22 mouse cellular contexts compared by ENCODE assay signal in the genomic region with DNA sequence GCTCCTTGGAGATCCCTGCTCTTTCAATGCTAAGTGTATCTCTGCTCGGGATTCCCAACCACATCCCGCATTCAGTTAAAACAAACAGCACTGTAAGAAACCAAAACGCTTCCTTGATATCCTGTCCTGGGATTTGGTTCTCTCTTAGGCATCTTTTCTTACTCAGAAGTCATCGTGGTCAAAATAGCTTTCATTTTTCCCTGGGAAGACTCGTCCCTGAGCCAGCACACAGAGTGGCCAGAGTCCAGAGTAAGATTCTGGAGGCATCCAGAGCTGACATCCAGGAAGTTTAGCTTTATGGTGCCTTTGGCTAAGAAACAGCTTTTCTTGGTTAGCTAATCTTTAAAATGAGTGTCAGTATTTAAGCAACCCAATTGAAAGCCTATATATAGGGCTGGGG. TPM values are rescaled to one million over a fixed set of nuclear protein-coding genes. Genes with fewer than 3 reads are reported as not detected.
DNase-seq lines count a peak whose midpoint lies in the region; ATAC-seq and TF ChIP-seq lines count a peak whose summit lies in the region.
"Had no signal": no experiment of that assay in that cellular context is flagged by ENCODE, and none has a peak within 500 bp of the region (broad histone marks: within the 10 kb centered on the region; RNA-seq: fewer than 3 reads in every experiment).

No protein-coding gene starts in this region.

- no peak for ATAC-seq in embryonic facial prominence, embryonic 14.5 days (ENCODE audit: low read depth)
- no peak for ATAC-seq in intestine, postnatal 0 days
- ATAC-seq in intestine, embryonic 16.5 days, result no peak
- ATAC-seq in midbrain, embryonic 13.5 days, result no peak
- ATAC-seq in midbrain, embryonic 14.5 days (ENCODE audit: low FRiP score, low TSS enrichment), result no peak
- ATAC-seq: forebrain, embryonic 15.5 days; hindbrain, postnatal 0 days had no signal

- no peak overlapping the region for H3K4me2 ChIP-seq in embryonic facial prominence, embryonic 14.5 days (ENCODE audit: low read depth, low read length)
- H3K4me2 ChIP-seq in intestine, postnatal 0 days (replicated peaks; ENCODE audit: low read depth), result peak overlapping the region; percentile 4; the same call in 1 of the 2 replicates
- no peak overlapping the region for H3K4me2 ChIP-seq in intestine, embryonic 16.5 days (ENCODE audit: low read depth, low read length)
- no peak overlapping the region for H3K4me2 ChIP-seq in midbrain, embryonic 13.5 days (replicated peaks)
- no peak overlapping the region for H3K4me2 ChIP-seq in midbrain, embryonic 14.5 days (ENCODE audit: low read length)
- H3K4me2 ChIP-seq: forebrain, embryonic 15.5 days; heart, embryonic 13.5 days; hindbrain, embryonic 13.5 days had no signal

- H3K4me3 ChIP-seq in embryonic facial prominence, embryonic 14.5 days (ENCODE audit: low read depth, low read length), result no peak overlapping the region
- no peak overlapping the region for H3K4me3 ChIP-seq in embryonic facial prominence, embryonic 10.5 days
- no peak overlapping the region for H3K4me3 ChIP-seq in intestine, postnatal 0 days (ENCODE audit: low read depth, low read length)
- H3K4me3 ChIP-seq in intestine, embryonic 16.5 days (ENCODE audit: low read length), result no peak overlapping the region
- no peak overlapping the region for H3K4me3 ChIP-seq in midbrain, embryonic 13.5 days (replicated peaks)
- no peak overlapping the region for H3K4me3 ChIP-seq in midbrain, embryonic 14.5 days (replicated peaks; ENCODE audit: low read depth, low read length)
- H3K4me3 ChIP-seq: forebrain, embryonic 15.5 days; heart, embryonic 13.5 days; hindbrain, embryonic 13.5 days had no signal

- DNase-seq in embryonic facial prominence, embryonic 14.5 days (ENCODE audit: low spot score), result peak; percentile 12
- no peak for DNase-seq in embryonic facial prominence, embryonic 10.5 days (ENCODE audit: low spot score)
- no peak for DNase-seq in midbrain, embryonic 14.5 days
- peak; percentile 3 for DNase-seq in NIH3T3 (ENCODE audit: low read depth)
- DNase-seq: adrenal gland, adult 2 months; adrenal gland, postnatal 25 days; cerebellum, adult 18-20 months; cerebellum, postnatal 10 days; gastrocnemius, postnatal 14 days; heart, postnatal 10 days had no signal

- no peaks in the 10 kb centered on the region for H3K4me1 ChIP-seq in embryonic facial prominence, embryonic 14.5 days (ENCODE audit: control insufficient read depth, insufficient read depth, low read length)
- peaks cover 8% of the 10 kb centered on the region for H3K4me1 ChIP-seq in embryonic facial prominence, embryonic 10.5 days
- no peaks in the 10 kb centered on the region for H3K4me1 ChIP-seq in intestine, postnatal 0 days (replicated peaks; ENCODE audit: control insufficient read depth, insufficient read depth, low read length)
- H3K4me1 ChIP-seq in intestine, embryonic 16.5 days (ENCODE audit: control insufficient read depth, insufficient read depth, low read length), result no peaks in the 10 kb centered on the region
- H3K4me1 ChIP-seq in midbrain, embryonic 13.5 days (replicated peaks), result peaks cover 7% of the 10 kb centered on the region
- no peaks in the 10 kb centered on the region for H3K4me1 ChIP-seq in midbrain, embryonic 14.5 days (ENCODE audit: control insufficient read depth, insufficient read depth, low read length)
- H3K4me1 ChIP-seq: heart, embryonic 13.5 days had no signal

- no peaks in the 10 kb centered on the region for H3K36me3 ChIP-seq in embryonic facial prominence, embryonic 14.5 days (ENCODE audit: control insufficient read depth, insufficient read depth, low read length)
- H3K36me3 ChIP-seq in embryonic facial prominence, embryonic 10.5 days (replicated peaks), result no peaks in the 10 kb centered on the region
- H3K36me3 ChIP-seq in intestine, postnatal 0 days (ENCODE audit: control insufficient read depth, insufficient read depth), result no peaks in the 10 kb centered on the region
- H3K36me3 ChIP-seq in intestine, embryonic 16.5 days (ENCODE audit: control insufficient read depth, insufficient read depth, low read length), result no peaks in the 10 kb centered on the region
- H3K36me3 ChIP-seq in midbrain, embryonic 13.5 days, result no peaks in the 10 kb centered on the region
- no peaks in the 10 kb centered on the region for H3K36me3 ChIP-seq in midbrain, embryonic 14.5 days (ENCODE audit: control insufficient read depth, insufficient read depth, low read length)
- H3K36me3 ChIP-seq: forebrain, embryonic 15.5 days; heart, embryonic 13.5 days; hindbrain, embryonic 13.5 days had no signal

- TF ChIP-seq CTCF in intestine, postnatal 0 days (IDR thresholded peaks at IDR 0.05; ENCODE audit: low read depth), result no peak

- no peaks in the 10 kb centered on the region for H3K27me3 ChIP-seq in embryonic facial prominence, embryonic 14.5 days (replicated peaks; ENCODE audit: control insufficient read depth, insufficient read depth, low read length)
- H3K27me3 ChIP-seq in embryonic facial prominence, embryonic 10.5 days (replicated peaks; ENCODE audit: low read depth, poor library complexity, severe bottlenecking), result no peaks in the 10 kb centered on the region
- no peaks in the 10 kb centered on the region for H3K27me3 ChIP-seq in intestine, postnatal 0 days (replicated peaks; ENCODE audit: control insufficient read depth, insufficient read depth, low read length)
- no peaks in the 10 kb centered on the region for H3K27me3 ChIP-seq in intestine, embryonic 16.5 days (replicated peaks; ENCODE audit: control insufficient read depth, insufficient read depth, low read length)
- H3K27me3 ChIP-seq in midbrain, embryonic 13.5 days, result no peaks in the 10 kb centered on the region
- no peaks in the 10 kb centered on the region for H3K27me3 ChIP-seq in midbrain, embryonic 14.5 days (ENCODE audit: control insufficient read depth, insufficient read depth, low read length)
- H3K27me3 ChIP-seq: forebrain, embryonic 15.5 days; heart, embryonic 13.5 days; hindbrain, embryonic 13.5 days had no signal

- H3K9ac ChIP-seq in embryonic facial prominence, embryonic 14.5 days (ENCODE audit: low read depth, low read length), result no peak overlapping the region
- H3K9ac ChIP-seq in intestine, postnatal 0 days (ENCODE audit: low read depth, low read length), result no peak overlapping the region
- H3K9ac ChIP-seq in intestine, embryonic 16.5 days (ENCODE audit: low read depth, low read length), result no peak overlapping the region
- no peak overlapping the region for H3K9ac ChIP-seq in midbrain, embryonic 13.5 days (replicated peaks)
- no peak overlapping the region for H3K9ac ChIP-seq in midbrain, embryonic 14.5 days (replicated peaks; ENCODE audit: low read length)
- H3K9ac ChIP-seq: forebrain, embryonic 15.5 days; heart, embryonic 13.5 days; hindbrain, embryonic 13.5 days had no signal

- WGBS in embryonic facial prominence, embryonic 14.5 days, result 48% methylated on average over 5 of the region's 5 CpGs
- WGBS in embryonic facial prominence, embryonic 10.5 days, result 79% methylated on average over 5 of the region's 5 CpGs
- 31% methylated on average over 5 of the region's 5 CpGs for WGBS in intestine, postnatal 0 days
- 37% methylated on average over 5 of the region's 5 CpGs for WGBS in intestine, embryonic 16.5 days
- WGBS in midbrain, embryonic 13.5 days, result 65% methylated on average over 5 of the region's 5 CpGs
- 76% methylated on average over 5 of the region's 5 CpGs for WGBS in midbrain, embryonic 14.5 days

- H3K27ac ChIP-seq in embryonic facial prominence, embryonic 14.5 days (replicated peaks; ENCODE audit: low read depth, low read length), result no peak overlapping the region
- no peak overlapping the region for H3K27ac ChIP-seq in embryonic facial prominence, embryonic 10.5 days (replicated peaks)
- no peak overlapping the region for H3K27ac ChIP-seq in intestine, postnatal 0 days (ENCODE audit: low read depth, low read length)
- no peak overlapping the region for H3K27ac ChIP-seq in intestine, embryonic 16.5 days (ENCODE audit: low read length)
- H3K27ac ChIP-seq in midbrain, embryonic 13.5 days, result peak overlapping the region; percentile 47; the same call in 1 of the 2 replicates
- H3K27ac ChIP-seq in midbrain, embryonic 14.5 days (replicated peaks; ENCODE audit: low read depth, low read length), result no peak overlapping the region; the same call in 1 of the 2 replicates
- H3K27ac ChIP-seq: forebrain, embryonic 15.5 days; heart, embryonic 13.5 days; hindbrain, embryonic 13.5 days; hindbrain, postnatal 0 days had no signal

- no peaks in the 10 kb centered on the region for H3K9me3 ChIP-seq in embryonic facial prominence, embryonic 14.5 days (ENCODE audit: control insufficient read depth, low read length)
- H3K9me3 ChIP-seq in embryonic facial prominence, embryonic 10.5 days, result no peaks in the 10 kb centered on the region
- no peaks in the 10 kb centered on the region for H3K9me3 ChIP-seq in intestine, postnatal 0 days (ENCODE audit: control insufficient read depth)
- no peaks in the 10 kb centered on the region for H3K9me3 ChIP-seq in intestine, embryonic 16.5 days (ENCODE audit: control insufficient read depth, low read length)
- no peaks in the 10 kb centered on the region for H3K9me3 ChIP-seq in midbrain, embryonic 13.5 days
- no peaks in the 10 kb centered on the region for H3K9me3 ChIP-seq in midbrain, embryonic 14.5 days (ENCODE audit: control insufficient read depth, low read length)
- H3K9me3 ChIP-seq: forebrain, embryonic 15.5 days; heart, embryonic 13.5 days; hindbrain, embryonic 13.5 days had no signal

RNA-seq across cellular contexts. Expression of a gene that starts 18.7 kb away (rescaled TPM):
- 0.32 and 0.38 TPM in 2 replicates for polyA plus RNA-seq in embryonic facial prominence, embryonic 14.5 days (2014; fragmentation: Nextera tagmentation; extraction: Ambion mirVana)
- 0.14 and 0.31 TPM in 2 replicates for polyA plus RNA-seq in embryonic facial prominence, embryonic 10.5 days (2016; fragmentation: Nextera tagmentation; extraction: Ambion mirVana)
- 7.1 and 9.0 TPM in 2 replicates for polyA plus RNA-seq in intestine, postnatal 0 days (2015; fragmentation: Nextera tagmentation; extraction: Ambion mirVana)
- 7.5 and 7.9 TPM in 2 replicates for polyA plus RNA-seq in intestine, embryonic 16.5 days (2015; fragmentation: Nextera tagmentation; extraction: Ambion mirVana)
- polyA plus RNA-seq in midbrain, embryonic 13.5 days (2015; fragmentation: Nextera tagmentation; extraction: Ambion mirVana), result 1.2 and 1.6 TPM in 2 replicates
- polyA plus RNA-seq in midbrain, embryonic 14.5 days (2014; fragmentation: Nextera tagmentation; extraction: Ambion mirVana), result 1.9 and 2.7 TPM in 2 replicates
- polyA plus RNA-seq: C2C12; gonadal fat pad, adult 2 months; heart, embryonic 13.5 days had no signal

RNA-seq across cellular contexts. Expression of a gene that starts 38.0 kb away (rescaled TPM):
- polyA plus RNA-seq in embryonic facial prominence, embryonic 14.5 days (2014; fragmentation: Nextera tagmentation; extraction: Ambion mirVana), result not detected in 2 replicates
- polyA plus RNA-seq in embryonic facial prominence, embryonic 10.5 days (2016; fragmentation: Nextera tagmentation; extraction: Ambion mirVana), result not detected in 2 replicates
- polyA plus RNA-seq in intestine, postnatal 0 days (2015; fragmentation: Nextera tagmentation; extraction: Ambion mirVana), result not detected in 2 replicates
- polyA plus RNA-seq in intestine, embryonic 16.5 days (2015; fragmentation: Nextera tagmentation; extraction: Ambion mirVana), result not detected in 2 replicates
- not detected in 2 replicates for polyA plus RNA-seq in midbrain, embryonic 13.5 days (2015; fragmentation: Nextera tagmentation; extraction: Ambion mirVana)
- polyA plus RNA-seq in midbrain, embryonic 14.5 days (2014; fragmentation: Nextera tagmentation; extraction: Ambion mirVana), result not detected in 2 replicates
- polyA plus RNA-seq: adrenal gland, adult 2 months; C2C12; embryonic facial prominence, embryonic 11.5 days; forebrain, embryonic 11.5 days; forebrain, embryonic 15.5 days; frontal cortex, adult 2 months; gonadal fat pad, adult 2 months; heart, embryonic 13.5 days; hindbrain, embryonic 13.5 days; hindbrain, postnatal 0 days had no signal

RNA-seq across cellular contexts. Expression of a gene that starts 38.3 kb away (rescaled TPM):
- not detected in 2 replicates for polyA plus RNA-seq in embryonic facial prominence, embryonic 14.5 days (2014; fragmentation: Nextera tagmentation; extraction: Ambion mirVana)
- polyA plus RNA-seq in embryonic facial prominence, embryonic 10.5 days (2016; fragmentation: Nextera tagmentation; extraction: Ambion mirVana), result not detected in 2 replicates
- not detected in 2 replicates for polyA plus RNA-seq in intestine, postnatal 0 days (2015; fragmentation: Nextera tagmentation; extraction: Ambion mirVana)
- polyA plus RNA-seq in intestine, embryonic 16.5 days (2015; fragmentation: Nextera tagmentation; extraction: Ambion mirVana), result not detected in 2 replicates
- polyA plus RNA-seq in midbrain, embryonic 13.5 days (2015; fragmentation: Nextera tagmentation; extraction: Ambion mirVana), result not detected in 2 replicates
- polyA plus RNA-seq in midbrain, embryonic 14.5 days (2014; fragmentation: Nextera tagmentation; extraction: Ambion mirVana), result not detected in 2 replicates
- polyA plus RNA-seq: adrenal gland, adult 2 months; C2C12; embryonic facial prominence, embryonic 11.5 days; forebrain, embryonic 11.5 days; forebrain, embryonic 15.5 days; frontal cortex, adult 2 months; gonadal fat pad, adult 2 months; heart, embryonic 13.5 days; hindbrain, embryonic 13.5 days; hindbrain, postnatal 0 days had no signal

RNA-seq across cellular contexts. Expression of a gene that starts 57.5 kb away (rescaled TPM):
- polyA plus RNA-seq in embryonic facial prominence, embryonic 14.5 days (2014; fragmentation: Nextera tagmentation; extraction: Ambion mirVana), result 0.10 TPM in 1 of 2 replicates, not detected in the other
- not detected in 2 replicates for polyA plus RNA-seq in embryonic facial prominence, embryonic 10.5 days (2016; fragmentation: Nextera tagmentation; extraction: Ambion mirVana)
- polyA plus RNA-seq in intestine, postnatal 0 days (2015; fragmentation: Nextera tagmentation; extraction: Ambion mirVana), result 31.3 and 39.0 TPM in 2 replicates
- 24.8 and 31.7 TPM in 2 replicates for polyA plus RNA-seq in intestine, embryonic 16.5 days (2015; fragmentation: Nextera tagmentation; extraction: Ambion mirVana)
- not detected in 2 replicates for polyA plus RNA-seq in midbrain, embryonic 13.5 days (2015; fragmentation: Nextera tagmentation; extraction: Ambion mirVana)
- polyA plus RNA-seq in midbrain, embryonic 14.5 days (2014; fragmentation: Nextera tagmentation; extraction: Ambion mirVana), result not detected in 2 replicates
- polyA plus RNA-seq: C2C12; embryonic facial prominence, embryonic 11.5 days; forebrain, embryonic 11.5 days; forebrain, embryonic 15.5 days; frontal cortex, adult 2 months; heart, embryonic 13.5 days; hindbrain, postnatal 0 days had no signal

Comparison
In these comparisons a context has a peak if more than half of its experiments do, and no peak if none do; other contexts are left out.
1. DNase-seq: peak in embryonic facial prominence, embryonic 14.5 days (single experiment) and NIH3T3 (single experiment); none in embryonic facial prominence, embryonic 10.5 days (single experiment) and midbrain, embryonic 14.5 days (single experiment).